Mouse (Mus musculus): ENCODE measurements at regions not wholly inside any gene's neighbourhood (a gene's known extent, or its start where the extent isn't known, plus 50 kb on each side); places are given as distances from the start of the nearest gene placed in this dataset.

DNA sequence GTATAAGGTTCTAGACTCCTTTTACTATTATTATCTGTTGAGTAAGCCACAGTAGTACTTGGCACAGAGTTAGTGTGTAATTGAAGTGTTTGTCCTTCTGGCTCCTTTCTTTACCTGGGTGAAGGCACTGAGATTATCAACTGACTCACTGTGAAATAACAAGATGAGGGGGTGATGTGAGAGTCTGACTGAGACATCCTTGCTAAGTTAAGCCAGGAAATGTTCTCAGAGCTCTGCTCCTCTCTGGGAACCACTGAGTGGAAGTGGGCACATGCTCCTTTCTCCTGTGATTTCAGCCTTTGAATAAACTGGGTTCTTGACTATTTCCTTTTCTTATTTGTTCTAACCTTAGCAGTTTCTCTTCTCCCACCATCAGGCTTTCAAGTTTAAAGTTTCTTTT, 380.7 kb upstream of the Prkcq start:
- no peak for DNase-seq (ENCODE audit: extremely low spot score, low read depth, low spot score)

DNA sequence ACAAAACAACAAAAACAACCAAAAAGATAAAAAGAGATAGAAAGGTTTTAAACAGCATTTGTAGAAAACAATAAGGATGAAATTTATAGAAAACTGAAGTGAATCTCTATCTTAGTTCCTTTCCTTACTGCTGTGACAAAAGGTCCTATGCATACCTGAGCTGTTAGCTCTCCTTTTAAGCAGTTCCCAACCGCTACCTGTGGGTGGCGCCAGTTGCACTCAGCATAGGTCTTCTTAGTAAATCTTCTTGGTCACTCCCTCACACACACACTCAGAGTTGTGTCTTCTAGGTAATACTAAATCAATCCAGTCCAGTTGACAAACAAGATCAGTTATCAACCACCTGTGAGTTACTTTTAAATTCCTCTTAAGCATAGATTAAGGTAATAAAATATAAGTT, 355.5 kb upstream of the Prkcq start:
- DNase-seq (ENCODE audit: extremely low spot score, low read depth, low spot score), result no peak

DNA sequence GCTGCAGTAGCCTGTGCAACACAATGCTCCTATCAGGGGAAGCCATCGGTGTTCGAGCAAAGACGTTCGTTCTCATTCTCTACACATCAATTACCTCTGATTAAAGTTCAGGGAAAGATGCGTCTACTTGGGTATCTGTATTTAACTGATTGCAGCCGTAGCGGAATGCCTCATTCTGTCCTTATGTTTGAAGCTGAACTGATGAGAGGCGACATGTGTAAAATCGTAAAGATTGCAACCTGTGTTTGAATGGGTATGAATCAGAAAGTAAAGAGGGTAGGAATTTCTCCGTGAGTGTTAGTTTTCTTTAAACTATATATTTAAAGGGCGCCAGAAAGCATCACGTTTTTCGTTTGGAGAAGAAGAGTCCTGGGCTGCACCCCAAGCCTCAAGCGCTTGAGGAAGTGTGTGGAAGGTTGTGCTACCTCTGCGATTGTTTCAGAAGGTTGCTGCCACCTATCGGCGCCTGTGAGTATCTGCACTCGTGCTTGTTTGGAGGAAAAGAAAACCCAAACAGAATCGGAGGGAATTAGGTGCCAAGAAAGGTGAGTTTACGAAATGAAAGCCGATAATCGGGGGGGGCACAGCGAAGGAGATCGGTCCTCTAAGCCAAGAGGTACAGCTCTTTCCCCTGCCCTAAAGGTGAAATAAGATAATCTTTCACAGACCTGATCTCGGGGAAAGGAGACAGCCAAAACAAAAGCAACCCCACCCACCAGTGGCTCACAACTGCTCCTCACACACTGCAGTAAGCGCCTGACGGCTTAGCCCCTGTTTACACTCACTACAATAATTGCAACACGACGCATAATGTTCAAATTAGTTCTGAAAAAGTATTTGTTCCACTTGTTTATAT, 346.4 kb upstream of the Prkcq start:
- peak; percentile 35 for DNase-seq (ENCODE audit: extremely low spot score, low read depth, low spot score)

DNA sequence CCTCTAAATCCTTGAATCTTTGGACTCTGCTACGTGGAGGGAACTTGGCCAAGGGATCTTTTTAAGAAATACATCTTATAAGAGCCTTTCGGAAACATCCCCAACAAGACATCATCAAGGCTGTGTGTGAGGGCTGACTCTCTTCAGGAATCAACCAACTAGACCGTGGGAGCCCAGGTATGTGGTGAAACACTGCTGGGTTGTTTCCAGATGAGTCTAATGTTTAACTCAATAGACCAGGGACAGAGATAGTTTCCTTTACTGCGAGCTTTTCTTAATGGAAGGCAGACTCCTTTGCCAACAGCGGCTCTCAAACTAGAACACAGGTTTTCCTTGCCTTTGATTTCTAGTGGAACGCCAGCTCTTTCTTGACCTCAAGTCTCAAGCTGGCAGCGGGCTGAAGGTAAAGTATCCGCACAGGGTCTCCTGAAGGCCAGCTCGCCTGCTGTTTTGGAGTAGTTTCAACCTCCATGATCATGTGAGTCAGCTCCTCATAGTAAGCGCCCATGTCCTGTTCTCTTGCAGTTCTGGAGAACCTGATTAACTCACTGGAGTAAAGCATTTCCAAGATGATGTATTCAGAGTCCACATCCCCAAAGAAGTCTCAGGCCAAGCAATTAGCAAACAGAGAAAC, 345.7 kb upstream of the Prkcq start:
- no peak for DNase-seq (ENCODE audit: extremely low spot score, low read depth, low spot score)

DNA sequence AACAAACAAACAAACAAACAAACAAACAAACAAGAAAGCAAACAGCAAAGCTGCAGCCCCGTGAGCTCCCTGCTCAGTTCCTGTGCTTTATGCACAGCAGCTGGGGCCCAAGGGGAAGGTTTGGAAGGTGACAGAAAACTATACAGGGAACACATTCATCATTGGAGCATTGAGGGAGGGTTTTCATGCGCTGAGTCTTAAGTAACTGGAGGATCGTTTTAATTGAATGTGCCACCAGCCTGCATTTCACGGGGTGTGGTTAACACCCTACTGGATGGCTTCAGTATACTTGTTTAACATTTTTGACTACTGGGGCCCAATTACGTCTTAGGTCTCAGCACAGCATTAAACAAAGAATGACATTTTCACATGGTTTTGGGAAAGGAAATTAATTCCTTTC, 331.9 kb upstream of the Prkcq start:
- DNase-seq (ENCODE audit: extremely low spot score, low read depth, low spot score), result no peak

DNA sequence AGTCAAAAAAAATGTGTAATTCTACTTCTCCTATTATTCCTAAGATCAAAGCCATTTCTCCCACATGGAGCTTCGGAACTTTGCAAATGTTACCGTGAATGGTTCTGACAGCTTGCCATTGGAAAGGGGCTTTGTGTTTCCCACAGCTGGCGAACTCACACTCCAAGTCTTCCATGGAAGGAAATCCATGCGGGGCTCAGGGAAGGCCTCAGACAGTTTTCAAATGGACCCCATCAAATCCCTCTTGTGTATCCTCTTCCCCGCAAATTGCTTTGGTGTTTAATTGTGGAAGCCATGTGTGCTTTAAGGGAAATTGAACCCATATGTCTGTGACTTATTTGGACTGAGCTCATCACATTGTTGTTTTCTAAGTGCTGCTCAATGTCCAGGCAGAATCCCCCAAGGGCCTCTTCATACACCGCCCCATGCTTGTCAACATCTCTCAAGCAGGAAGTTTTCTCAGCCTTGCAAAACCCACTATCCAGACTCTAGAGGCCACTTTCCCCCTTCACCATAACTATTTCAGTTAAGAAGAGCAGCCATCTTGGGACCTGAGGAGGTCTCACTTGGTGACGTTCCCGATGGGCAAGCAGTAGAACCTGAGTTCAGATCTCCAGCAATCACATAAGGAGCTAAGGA, 310.1 kb upstream of the Prkcq start:
- no peak for DNase-seq (ENCODE audit: extremely low spot score, low read depth, low spot score)

DNA sequence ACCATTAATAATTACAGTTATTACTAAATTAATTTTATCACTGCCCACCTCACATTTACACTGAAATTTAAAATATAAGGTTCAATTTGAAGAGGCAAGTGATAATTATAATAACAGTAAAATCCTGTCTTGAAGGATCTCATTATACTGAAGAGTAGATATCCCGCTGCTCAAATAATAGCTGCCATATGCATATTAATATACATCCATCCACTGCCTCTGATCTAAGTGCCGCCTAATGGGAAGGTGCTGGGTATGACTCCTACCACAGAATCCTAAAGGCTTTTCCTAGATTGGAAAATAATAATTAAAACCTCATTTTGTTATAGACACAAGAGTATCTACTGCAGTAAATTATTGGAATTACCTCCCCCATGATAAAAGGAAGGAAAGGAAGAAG, 307.5 kb upstream of the Prkcq start:
- DNase-seq (ENCODE audit: extremely low spot score, low read depth, low spot score), result no peak

DNA sequence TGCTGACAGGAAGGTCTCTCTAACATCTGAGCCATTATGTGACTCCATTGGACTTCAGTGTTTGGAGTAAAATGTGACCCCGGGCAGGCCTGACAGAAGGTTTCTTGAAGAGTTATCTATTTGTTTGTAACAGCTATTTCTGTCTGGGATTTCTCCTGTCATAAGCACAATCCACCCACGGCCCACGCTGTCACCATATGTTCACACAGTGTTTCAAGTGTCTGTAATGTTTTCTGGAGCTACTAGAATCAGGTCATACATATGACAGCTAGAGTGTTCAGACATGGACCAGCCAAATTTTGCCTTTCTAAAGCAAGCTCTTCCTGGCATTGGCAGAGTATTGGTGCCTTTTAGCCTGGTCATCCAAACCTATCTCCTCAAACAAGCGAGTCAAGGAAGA, 297.6 kb upstream of the Prkcq start:
- DNase-seq (ENCODE audit: extremely low spot score, low read depth, low spot score), result no peak

DNA sequence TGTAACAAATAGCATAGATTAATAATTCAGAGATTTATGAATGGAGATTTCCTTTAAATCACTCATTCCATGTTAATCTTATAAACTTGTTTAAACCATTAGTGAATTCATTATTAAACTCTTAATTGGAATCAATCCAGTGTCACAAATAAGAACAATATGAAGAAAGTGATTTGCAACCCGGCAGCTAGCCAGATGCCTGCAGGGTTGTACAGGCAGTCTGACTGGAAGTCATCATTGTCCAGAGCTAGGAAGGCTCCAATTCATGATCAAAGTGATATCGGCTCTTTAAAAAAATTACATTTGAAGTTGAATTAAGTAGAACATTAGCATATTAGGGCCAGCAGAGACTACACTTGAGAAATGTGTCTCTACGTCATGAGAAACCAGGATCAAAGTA, 270.0 kb upstream of the Prkcq start:
- DNase-seq (ENCODE audit: extremely low spot score, low read depth, low spot score), result no peak

DNA sequence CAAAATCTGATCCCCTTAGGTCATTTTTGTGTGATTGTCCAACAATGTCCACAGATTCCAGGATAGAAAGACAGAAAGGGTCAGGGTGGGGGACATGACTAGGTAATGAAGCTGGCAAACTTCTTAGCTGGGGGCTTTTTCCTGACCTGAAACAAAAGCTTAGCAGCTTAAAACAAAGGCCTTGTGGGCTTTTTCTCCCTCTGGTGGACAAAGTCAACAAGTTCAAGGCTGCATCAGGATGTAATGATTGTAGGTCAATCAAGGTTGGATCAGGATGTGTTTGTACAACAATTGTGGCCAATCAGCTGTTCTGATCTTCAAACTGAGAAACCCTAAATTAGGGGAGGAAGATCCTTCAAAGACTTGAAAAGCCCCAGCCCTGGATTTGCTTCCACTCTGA, 252.0 kb upstream of the Prkcq start:
- no peak for DNase-seq (ENCODE audit: extremely low spot score, low read depth, low spot score)

DNA sequence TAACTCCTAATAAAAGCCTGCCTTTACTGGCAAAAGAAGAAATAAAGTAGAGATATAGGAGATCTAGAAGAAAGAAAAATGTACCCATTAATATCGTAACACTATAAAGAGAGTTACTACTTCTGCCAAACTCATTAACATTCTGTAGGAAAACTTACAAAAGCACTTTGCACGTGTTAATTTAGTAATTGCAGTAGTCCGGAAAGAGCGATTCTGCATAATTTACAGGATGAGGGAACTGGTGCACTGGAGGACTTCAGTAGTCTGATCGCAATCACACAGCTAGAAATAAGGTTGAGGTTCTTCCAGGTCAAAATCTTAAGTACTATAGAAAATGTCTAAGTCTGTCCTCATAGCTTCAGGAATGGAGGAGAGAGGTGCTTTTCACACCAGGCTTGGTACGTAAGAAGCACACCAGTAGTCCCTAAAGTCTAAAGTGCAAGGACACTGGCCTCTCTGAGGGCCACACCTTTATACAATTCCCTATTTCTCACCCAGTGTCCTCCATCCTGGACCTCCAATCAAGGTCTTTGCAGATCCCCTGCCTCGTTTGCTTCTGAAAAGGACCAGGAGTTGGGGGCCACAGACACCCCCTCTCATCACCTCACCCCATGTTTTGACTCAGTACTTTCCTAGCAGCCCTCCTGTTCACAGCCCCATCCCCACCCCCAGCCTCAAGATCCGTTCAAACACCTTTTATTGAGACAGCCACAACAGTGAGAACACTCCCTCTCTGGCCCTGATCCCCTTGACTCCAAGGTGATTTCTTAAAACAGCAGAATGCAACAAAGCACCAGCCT, 251.0 kb upstream of the Prkcq start:
- no peak for DNase-seq (ENCODE audit: extremely low spot score, low read depth, low spot score)

DNA sequence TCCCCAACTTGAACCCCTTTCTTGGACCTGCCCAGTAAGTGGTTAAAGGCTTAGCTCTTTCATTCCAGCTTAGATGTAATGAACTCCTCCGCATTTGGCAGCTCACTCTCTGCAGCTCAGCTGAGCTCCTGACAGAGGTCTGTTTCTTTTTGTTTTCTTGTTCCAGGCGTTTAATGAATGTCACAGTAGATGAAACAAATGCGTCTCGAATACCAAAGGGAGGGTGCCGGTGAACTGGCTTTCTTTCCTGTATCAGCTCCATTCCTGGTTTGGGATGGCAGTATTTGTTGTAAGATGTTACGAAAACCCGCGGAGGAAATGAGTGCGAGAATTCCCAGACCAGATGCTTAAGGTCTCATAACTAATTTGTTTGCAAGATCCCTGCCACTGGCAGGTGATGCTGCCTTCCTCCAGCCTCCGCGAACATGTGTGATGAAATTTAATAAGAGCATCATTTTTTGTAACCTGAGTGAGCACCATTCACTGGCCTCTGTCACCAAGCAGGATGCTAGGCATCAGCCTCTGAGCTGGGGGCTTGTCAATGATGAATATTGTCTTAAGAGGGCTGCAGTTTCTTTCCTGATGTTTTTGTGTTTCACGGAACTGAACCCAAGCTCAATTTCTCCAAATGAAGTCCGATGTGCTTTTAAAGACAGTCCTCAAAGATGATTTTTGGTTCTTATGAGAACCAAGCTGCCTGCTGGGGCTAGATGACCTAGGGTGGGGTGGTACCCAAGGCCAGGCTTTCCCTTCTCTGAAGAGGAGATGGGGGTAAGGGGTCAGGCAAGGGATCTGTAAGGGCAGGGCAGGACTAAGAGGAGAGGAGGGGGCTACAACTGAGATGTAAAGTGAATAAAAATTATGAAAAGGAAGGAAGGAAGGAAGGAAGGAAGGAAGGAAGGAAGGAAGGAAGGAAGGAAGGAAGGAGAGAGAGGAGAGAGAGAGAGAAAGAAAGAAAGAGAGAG, 250.1 kb upstream of the Prkcq start:
- no peak for DNase-seq (ENCODE audit: extremely low spot score, low read depth, low spot score)

DNA sequence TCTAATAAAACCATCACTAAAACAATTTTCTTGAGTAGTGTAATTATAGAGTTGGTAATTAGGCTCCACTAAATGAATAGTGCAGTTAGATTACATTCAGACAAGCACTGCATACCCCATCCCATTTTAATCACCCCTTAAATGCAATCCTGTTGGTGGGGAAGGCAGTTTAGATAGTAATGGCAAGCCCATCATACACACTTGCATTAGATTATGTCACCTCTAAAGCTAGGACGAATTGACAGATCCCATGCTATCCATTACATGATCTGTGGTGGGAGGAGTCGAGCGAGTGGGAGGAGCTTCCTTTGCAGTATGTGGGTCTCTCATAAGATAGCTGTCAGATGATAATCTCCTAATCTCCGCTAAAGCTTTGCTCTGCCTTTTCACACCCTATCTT, 247.9 kb upstream of the Prkcq start:
- no peak for DNase-seq (ENCODE audit: extremely low spot score, low read depth, low spot score)

DNA sequence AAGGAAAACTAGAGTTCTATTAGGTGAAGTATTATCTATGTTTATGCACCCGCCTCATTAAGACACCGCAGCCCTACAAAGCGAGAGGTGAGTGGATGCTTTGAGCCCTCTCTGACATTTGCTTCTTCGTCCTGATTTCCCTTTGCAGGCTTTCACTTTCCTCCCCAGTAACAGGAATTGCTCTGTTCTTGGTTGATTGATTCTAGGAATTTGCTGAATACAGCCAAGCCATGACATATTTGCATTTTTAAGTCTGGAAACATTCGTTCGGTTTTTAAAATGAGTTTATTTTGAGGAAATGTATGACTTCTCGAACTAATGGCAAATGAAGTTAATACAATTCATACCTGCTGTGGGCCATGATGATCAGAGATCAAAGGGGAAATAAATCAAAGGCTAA, 246.5 kb upstream of the Prkcq start:
- no peak for DNase-seq (ENCODE audit: extremely low spot score, low read depth, low spot score)

DNA sequence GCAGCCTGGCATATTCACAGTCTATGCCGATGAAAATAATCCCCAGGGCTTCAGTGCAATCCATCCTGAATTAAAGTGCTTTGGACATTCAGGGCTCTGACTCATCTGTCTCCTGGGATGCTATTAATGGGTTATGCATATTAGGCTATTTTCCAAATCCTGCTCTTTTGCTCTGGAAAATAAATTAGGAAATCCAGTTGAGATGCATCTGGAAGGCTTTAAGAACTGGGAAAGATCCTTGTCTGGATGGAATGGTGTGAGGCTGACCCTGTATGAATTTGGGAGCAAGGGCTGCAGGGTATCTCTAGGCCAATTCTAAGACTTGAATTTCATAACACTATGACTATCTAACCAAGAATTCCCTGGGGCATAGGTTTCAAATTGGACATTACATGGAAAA, 234.5 kb upstream of the Prkcq start:
- DNase-seq (ENCODE audit: extremely low spot score, low read depth, low spot score), result no peak

DNA sequence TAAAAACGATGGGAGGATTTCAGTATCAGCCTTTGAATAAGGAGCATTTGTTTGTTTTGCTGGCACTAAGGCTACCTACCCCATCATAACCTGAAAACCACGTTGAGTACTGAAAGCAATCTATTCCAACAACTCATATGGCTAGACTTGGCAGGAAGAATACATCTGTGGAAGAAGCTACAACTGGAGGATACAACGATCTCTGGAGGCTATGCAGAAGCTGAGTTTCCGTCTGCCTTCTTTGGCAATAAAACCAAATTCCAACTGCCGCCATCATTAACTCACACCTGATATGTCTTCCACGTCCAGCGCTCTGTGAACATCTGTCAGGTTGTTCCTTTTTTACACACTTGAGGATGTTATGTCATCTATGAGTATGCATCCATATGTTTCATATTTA, 206.7 kb upstream of the Prkcq start:
- DNase-seq (ENCODE audit: extremely low spot score, low read depth, low spot score), result no peak

DNA sequence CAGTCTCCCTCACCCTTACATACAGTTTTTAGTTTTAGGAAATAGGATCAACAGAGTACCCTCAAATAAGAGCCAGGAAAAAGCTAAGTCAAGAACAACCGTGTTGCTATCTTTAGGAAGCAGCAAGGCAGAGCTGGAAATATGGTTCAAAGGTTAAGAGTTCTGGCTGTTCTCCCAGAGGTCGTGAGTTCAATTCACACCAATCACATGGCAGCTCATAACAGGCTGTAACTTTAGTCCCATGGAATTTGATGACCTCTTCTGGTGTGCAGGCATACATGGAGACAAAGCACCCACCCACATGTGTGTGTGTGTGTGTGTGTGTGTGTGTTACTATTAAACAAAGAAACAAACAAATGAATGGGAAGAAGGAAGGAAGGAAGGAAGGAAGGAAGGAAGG, 205.0 kb upstream of the Prkcq start:
- no peak for DNase-seq (ENCODE audit: extremely low spot score, low read depth, low spot score)

DNA sequence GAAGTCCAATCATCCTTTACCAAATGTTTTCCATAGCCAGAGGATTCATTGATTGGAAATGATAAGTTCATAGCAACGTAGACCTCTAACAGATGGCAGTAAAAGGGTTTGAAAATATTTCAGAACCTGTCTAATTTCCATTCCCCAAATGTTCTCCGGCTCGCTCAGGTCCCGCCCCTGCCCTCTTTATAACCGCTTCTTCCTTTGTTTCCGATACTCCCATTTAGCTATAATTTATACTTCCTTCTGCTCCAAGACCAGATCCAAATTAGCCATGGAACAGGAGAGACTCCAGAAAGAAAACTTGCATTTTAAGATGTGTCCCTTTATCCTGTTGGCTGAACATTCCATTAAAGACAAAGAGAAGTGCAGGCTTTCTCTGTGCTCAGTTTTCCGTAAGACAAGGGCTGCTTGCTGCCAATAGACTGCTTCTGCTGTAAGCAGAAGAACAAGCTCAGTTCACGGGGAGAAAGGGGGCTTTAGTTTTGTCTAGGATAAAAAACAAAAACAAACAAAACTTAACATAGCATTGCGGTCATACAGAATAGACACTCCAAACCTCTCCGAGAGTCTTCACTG, 202.7 kb upstream of the Prkcq start:
- DNase-seq (ENCODE audit: extremely low spot score, low read depth, low spot score), result no peak

DNA sequence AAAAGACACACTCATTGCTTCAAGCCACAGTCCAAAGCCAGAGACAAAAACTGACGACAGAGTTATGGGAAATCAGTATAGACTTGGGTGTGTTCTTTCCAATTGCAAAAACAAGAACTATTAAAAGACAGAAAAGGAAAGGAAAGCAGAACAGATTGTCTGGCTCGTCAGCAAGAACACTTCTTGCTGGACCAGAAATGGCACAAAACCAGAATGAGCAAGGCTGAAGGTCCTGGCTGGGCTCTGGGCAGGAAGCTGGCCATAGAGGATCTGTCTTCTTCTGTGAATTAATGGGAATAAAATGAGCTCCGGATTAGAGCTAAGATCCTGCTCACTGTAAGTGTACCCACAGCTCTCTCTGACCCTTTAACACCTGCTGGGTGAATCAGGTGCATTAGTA, 199.9 kb upstream of the Prkcq start:
- no peak for DNase-seq (ENCODE audit: extremely low spot score, low read depth, low spot score)

DNA sequence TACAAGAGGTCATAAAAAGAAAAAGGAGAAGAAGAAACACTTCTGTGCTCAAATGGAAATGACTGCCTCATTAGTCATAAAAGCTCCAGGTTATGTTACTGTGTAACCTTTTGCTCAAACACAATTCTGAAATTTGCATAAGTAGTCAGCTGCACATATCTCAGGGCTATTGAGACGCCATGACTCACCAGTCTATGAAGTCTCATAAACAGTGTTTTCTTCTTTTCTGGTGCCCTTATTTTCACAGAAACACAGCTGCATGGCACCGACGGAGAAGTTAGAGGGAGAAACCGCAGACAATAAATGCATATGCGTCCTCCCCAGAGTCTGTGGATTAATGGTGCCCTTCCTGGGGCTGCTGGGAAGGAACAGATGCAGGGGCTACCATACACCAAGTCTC, 193.1 kb upstream of the Prkcq start:
- no peak for DNase-seq (ENCODE audit: extremely low spot score, low read depth, low spot score)
